Mouse (Mus musculus) hindbrain, embryonic 15.5 days (tissue): ENCODE measurements at regions not wholly inside any gene's neighbourhood (a gene's known extent, or its start where the extent isn't known, plus 50 kb on each side); places are given as distances from the start of the nearest gene placed in this dataset.

Experiments
- ATAC-seq: fragments of 200-750 bp; cut with Nextera tagmentation; 2 replicates; pipeline ENCODE4 v1.8.0; 2017; ENCODE audit warnings: low read depth, moderate number of reproducible peaks, moderate TSS enrichment; ENCODE audit not compliant: low FRiP score
- H3K27ac ChIP-seq: fragments of 300-500 bp; sonication (generic); replicated peaks from 2 replicates; pipeline ENCODE4 v1.5.1; 2015; ENCODE audit warnings: mild to moderate bottlenecking, inconsistent platforms
- H3K27me3 ChIP-seq: fragments of 300-500 bp; sonication (generic); 2 replicates; pipeline ENCODE4 v1.6.1; 2015; ENCODE audit warnings: control low read depth, inconsistent platforms
- H3K36me3 ChIP-seq: fragments of 300-500 bp; sonication (generic); 2 replicates; pipeline ENCODE4 v1.6.1; 2015; ENCODE audit warnings: control low read depth, inconsistent platforms
- H3K4me1 ChIP-seq: fragments of 300-500 bp; sonication (generic); replicated peaks from 2 replicates; pipeline ENCODE4 v1.6.1; 2015; ENCODE audit warnings: control low read depth, inconsistent platforms
- H3K4me2 ChIP-seq: fragments of 300-500 bp; sonication (generic); 2 replicates; pipeline ENCODE4 v1.6.1; 2015; ENCODE audit warnings: moderate library complexity, mild to moderate bottlenecking, inconsistent platforms
- H3K4me3 ChIP-seq: fragments of 300-500 bp; sonication (generic); 2 replicates; pipeline ENCODE4 v1.5.1; 2015; ENCODE audit warnings: mild to moderate bottlenecking, inconsistent platforms
- H3K9ac ChIP-seq: fragments of 300-500 bp; sonication (generic); 2 replicates; pipeline ENCODE4 v1.6.1; 2015; ENCODE audit warnings: inconsistent platforms
- H3K9me3 ChIP-seq: fragments of 300-500 bp; sonication (generic); 2 replicates; pipeline ENCODE4 v1.6.1; 2016; ENCODE audit warnings: control low read depth, inconsistent platforms
- WGBS: fragments of 180-500 bp; shearing (Covaris S2); methylation state at CpG from one replicate; pipeline ENCODE4 v1.1.7; 2015; 5-methylcytosine and 5-hydroxymethylcytosine counted together

- Histone ChIP-seq H3K27ac (no peak overlapping the region), H3K27me3 (no peaks in the 10 kb centered on the region), H3K36me3 (no peaks in the 10 kb centered on the region), H3K4me1 (no peaks in the 10 kb centered on the region), H3K4me3 (no peak overlapping the region), H3K9ac (no peak overlapping the region), H3K4me2 (no peak overlapping the region), H3K9me3 (no peaks in the 10 kb centered on the region)
- ATAC-seq, result no peak
- WGBS, result 66% methylated on average over 3 of the region's 3 CpGs
Measured at GRCm38 (mm10) chr8:51032386-51032785, 2188.6 kb upstream of the Tenm3 start.

- Histone ChIP-seq H3K27me3 (no peaks in the 10 kb centered on the region), H3K9me3 (no peaks in the 10 kb centered on the region), H3K9ac (no peak overlapping the region), H3K27ac (no peak overlapping the region), H3K4me1 (no peaks in the 10 kb centered on the region), H3K4me3 (no peak overlapping the region), H3K36me3 (no peaks in the 10 kb centered on the region), H3K4me2 (no peak overlapping the region)
- ATAC-seq, result no peak
- WGBS, result 94% methylated on average over 3 of the region's 3 CpGs
Measured at GRCm38 (mm10) chr8:51010508-51010907, 2166.8 kb upstream of the Tenm3 start.

GRCm38 (mm10) chr8:50967386-50967785, 2123.6 kb upstream of the Tenm3 start:
- no peak overlapping the region for H3K27ac ChIP-seq
- no peaks in the 10 kb centered on the region for H3K9me3 ChIP-seq
- no peaks in the 10 kb centered on the region for H3K36me3 ChIP-seq
- no peaks in the 10 kb centered on the region for H3K27me3 ChIP-seq
- WGBS, result 58% methylated on average over 4 of the region's 4 CpGs
- no peak overlapping the region for H3K4me3 ChIP-seq
- H3K4me1 ChIP-seq, result no peaks in the 10 kb centered on the region
- no peak for ATAC-seq
- no peak overlapping the region for H3K9ac ChIP-seq
- no peak overlapping the region for H3K4me2 ChIP-seq

- Histone ChIP-seq H3K4me1 (peaks cover 7% of the 10 kb centered on the region), H3K4me2 (peak overlapping the region; percentile 97), H3K27ac (no peak overlapping the region), H3K9me3 (no peaks in the 10 kb centered on the region), H3K4me3 (peak overlapping the region; percentile 75), H3K27me3 (no peaks in the 10 kb centered on the region), H3K9ac (no peak overlapping the region), H3K36me3 (no peaks in the 10 kb centered on the region)
- ATAC-seq, result no peak
- WGBS, result 19% methylated on average over 5 of the region's 5 CpGs
Measured at GRCm38 (mm10) chr8:50917540-50917939, 2073.8 kb upstream of the Tenm3 start.

GRCm38 (mm10) chr8:50916733-50917113, 2073.0 kb upstream of the Tenm3 start:
- Histone ChIP-seq H3K4me3 (peak overlapping the region; percentile 75), H3K9ac (peak overlapping the region; percentile 67), H3K27me3 (no peaks in the 10 kb centered on the region), H3K4me1 (peaks cover 7% of the 10 kb centered on the region), H3K9me3 (no peaks in the 10 kb centered on the region), H3K4me2 (peak overlapping the region; percentile 97), H3K36me3 (no peaks in the 10 kb centered on the region), H3K27ac (peak overlapping the region; percentile 86)
- WGBS, result 1% methylated on average over 8 of the region's 8 CpGs
- no peak; the same call in 1 of the 2 replicates for ATAC-seq

- Histone ChIP-seq H3K4me3 (peak overlapping the region; percentile 75), H3K9ac (peak overlapping the region; percentile 67)
- ATAC-seq, result peak; percentile 91
Measured at GRCm38 (mm10) chr8:50915876-50916732, 2072.4 kb upstream of the Tenm3 start.

GRCm38 (mm10) chr8:50915259-50915875, 2071.6 kb upstream of the Tenm3 start:
- WGBS, result under 1% methylated on average over 22 of the region's 22 CpGs
- peak overlapping the region; percentile 97 for H3K4me2 ChIP-seq

More at GRCm38 (mm10) chr8:50915876-50916732, 2072.4 kb upstream of the Tenm3 start:
- no peaks in the 10 kb centered on the region for H3K27me3 ChIP-seq
- peak overlapping the region; percentile 86 for H3K27ac ChIP-seq
- peaks cover 7% of the 10 kb centered on the region for H3K4me1 ChIP-seq
- no peaks in the 10 kb centered on the region for H3K36me3 ChIP-seq
- H3K4me2 ChIP-seq, result peak overlapping the region; percentile 97
- WGBS, result under 1% methylated on average over 53 of the region's 56 CpGs
- H3K9me3 ChIP-seq, result no peaks in the 10 kb centered on the region

GRCm38 (mm10) chr8:50914615-50915014, 2070.9 kb upstream of the Tenm3 start:
- no peaks in the 10 kb centered on the region for H3K9me3 ChIP-seq
- H3K27me3 ChIP-seq, result no peaks in the 10 kb centered on the region
- 17% methylated on average over 7 of the region's 7 CpGs for WGBS
- ATAC-seq, result no peak
- peak overlapping the region; percentile 75 for H3K4me3 ChIP-seq
- peaks cover 7% of the 10 kb centered on the region for H3K4me1 ChIP-seq
- H3K9ac ChIP-seq, result peak overlapping the region; percentile 67
- peak overlapping the region; percentile 86; the same call in 1 of the 2 replicates for H3K27ac ChIP-seq
- H3K36me3 ChIP-seq, result no peaks in the 10 kb centered on the region
- H3K4me2 ChIP-seq, result peak overlapping the region; percentile 97

More at GRCm38 (mm10) chr8:50915259-50915875, 2071.6 kb upstream of the Tenm3 start:
- Histone ChIP-seq H3K9ac (peak overlapping the region; percentile 67), H3K4me1 (peaks cover 7% of the 10 kb centered on the region), H3K27ac (peak overlapping the region; percentile 86), H3K27me3 (no peaks in the 10 kb centered on the region), H3K36me3 (no peaks in the 10 kb centered on the region), H3K4me3 (peak overlapping the region; percentile 75), H3K9me3 (no peaks in the 10 kb centered on the region)
- no peak for ATAC-seq

GRCm38 (mm10) chr8:50878198-50878597, 2034.4 kb upstream of the Tenm3 start:
- H3K27ac ChIP-seq, result no peak overlapping the region
- H3K36me3 ChIP-seq, result no peaks in the 10 kb centered on the region
- H3K9me3 ChIP-seq, result no peaks in the 10 kb centered on the region
- no peaks in the 10 kb centered on the region for H3K27me3 ChIP-seq
- 83% methylated on average over 5 of the region's 5 CpGs for WGBS
- no peaks in the 10 kb centered on the region for H3K4me1 ChIP-seq
- no peak for ATAC-seq
- no peak overlapping the region for H3K4me2 ChIP-seq
- no peak overlapping the region for H3K4me3 ChIP-seq
- no peak overlapping the region for H3K9ac ChIP-seq
